In the genomic region with DNA sequence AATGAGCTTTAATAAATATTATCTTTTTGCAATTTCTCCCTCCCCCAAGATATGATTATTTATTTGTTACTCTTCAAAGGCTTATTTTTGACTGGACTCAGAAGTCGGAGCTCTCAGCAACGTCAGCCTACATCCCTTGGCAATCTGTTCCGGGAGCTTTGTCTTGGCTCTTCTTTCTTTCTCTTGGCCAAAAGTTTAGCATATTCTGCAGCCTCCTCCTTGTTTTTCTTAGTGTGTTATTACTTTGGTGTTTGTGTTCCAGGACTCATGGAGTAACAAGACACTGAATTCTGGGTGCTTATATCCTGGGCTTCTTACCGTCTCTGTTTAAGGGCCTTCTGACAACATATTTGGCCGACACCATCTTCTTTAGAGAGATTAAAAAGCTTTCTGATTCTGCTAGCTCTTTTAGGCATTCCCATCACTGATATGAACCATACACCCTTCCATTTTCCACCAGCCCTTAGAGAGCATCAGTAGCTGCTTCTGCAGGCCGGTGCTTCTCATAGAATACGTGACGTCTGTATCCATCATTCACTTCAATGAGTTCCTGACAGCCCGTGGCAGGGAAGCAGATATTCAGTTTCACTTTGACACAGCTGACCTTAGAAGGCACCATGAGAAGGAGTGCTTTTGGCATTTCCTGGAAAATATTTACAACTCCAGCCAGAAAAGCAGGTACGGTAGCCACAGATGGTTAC, we compare ENCODE assay signal across 22 mouse cellular contexts. TPM values are rescaled to one million over a fixed set of nuclear protein-coding genes. Genes with fewer than 3 reads are reported as not detected.
DNase-seq lines count a peak whose midpoint lies in the region; ATAC-seq and TF ChIP-seq lines count a peak whose summit lies in the region.
"Had no signal": no experiment of that assay in that cellular context is flagged by ENCODE, and none has a peak within 500 bp of the region (broad histone marks: within the 10 kb centered on the region; RNA-seq: fewer than 3 reads in every experiment).

No protein-coding gene starts in this region.

- H3K27me3 ChIP-seq in forebrain, postnatal 0 days (ENCODE audit: insufficient read depth, low read length) = no peaks in the 10 kb centered on the region
- H3K27me3 ChIP-seq in forebrain, embryonic 16.5 days (replicated peaks; ENCODE audit: control insufficient read depth, insufficient read depth, low read length) = no peaks in the 10 kb centered on the region
- H3K27me3 ChIP-seq in kidney, embryonic 14.5 days (ENCODE audit: control insufficient read depth, insufficient read depth, low read length) = no peaks in the 10 kb centered on the region
- H3K27me3 ChIP-seq in megakaryocyte, embryonic 14.5 days (replicated peaks) = peaks cover 2% of the 10 kb centered on the region
- H3K27me3 ChIP-seq in midbrain, embryonic 14.5 days (ENCODE audit: control insufficient read depth, insufficient read depth, low read length) = no peaks in the 10 kb centered on the region
- H3K27me3 ChIP-seq: hindbrain, embryonic 15.5 days; limb, embryonic 13.5 days; lung, embryonic 15.5 days; midbrain, embryonic 12.5 days had no signal

- TF ChIP-seq CTCF in forebrain, postnatal 0 days (IDR thresholded peaks at IDR 0.05; ENCODE audit: low read depth) = no peak

- no peaks in the 10 kb centered on the region for H3K9me3 ChIP-seq in forebrain, postnatal 0 days (ENCODE audit: low read length)
- no peaks in the 10 kb centered on the region for H3K9me3 ChIP-seq in forebrain, embryonic 16.5 days (ENCODE audit: control insufficient read depth, low read length)
- no peaks in the 10 kb centered on the region for H3K9me3 ChIP-seq in kidney, embryonic 14.5 days (ENCODE audit: control insufficient read depth, low read length)
- H3K9me3 ChIP-seq in megakaryocyte, embryonic 14.5 days = no peaks in the 10 kb centered on the region
- H3K9me3 ChIP-seq in midbrain, embryonic 14.5 days (ENCODE audit: control insufficient read depth, low read length) = no peaks in the 10 kb centered on the region
- H3K9me3 ChIP-seq: hindbrain, embryonic 10.5 days; hindbrain, embryonic 15.5 days; limb, embryonic 13.5 days; lung, embryonic 15.5 days; midbrain, embryonic 12.5 days had no signal

- no peak overlapping the region for H3K4me2 ChIP-seq in forebrain, postnatal 0 days (ENCODE audit: low read depth)
- H3K4me2 ChIP-seq in forebrain, embryonic 16.5 days (ENCODE audit: low read length) = no peak overlapping the region
- H3K4me2 ChIP-seq in kidney, embryonic 14.5 days (replicated peaks; ENCODE audit: low read depth, low read length) = no peak overlapping the region
- H3K4me2 ChIP-seq in midbrain, embryonic 14.5 days (ENCODE audit: low read length) = no peak overlapping the region
- H3K4me2 ChIP-seq: hindbrain, embryonic 15.5 days; limb, embryonic 13.5 days; liver, embryonic 11.5 days; lung, embryonic 15.5 days; midbrain, embryonic 12.5 days had no signal

- H3K36me3 ChIP-seq in forebrain, postnatal 0 days (ENCODE audit: insufficient read depth) = no peaks in the 10 kb centered on the region
- no peaks in the 10 kb centered on the region for H3K36me3 ChIP-seq in forebrain, embryonic 16.5 days (ENCODE audit: control insufficient read depth, insufficient read depth)
- no peaks in the 10 kb centered on the region for H3K36me3 ChIP-seq in kidney, embryonic 14.5 days (ENCODE audit: control insufficient read depth, insufficient read depth, low read length)
- H3K36me3 ChIP-seq in megakaryocyte, embryonic 14.5 days (replicated peaks; ENCODE audit: low read length) = no peaks in the 10 kb centered on the region
- H3K36me3 ChIP-seq in midbrain, embryonic 14.5 days (ENCODE audit: control insufficient read depth, insufficient read depth, low read length) = no peaks in the 10 kb centered on the region
- H3K36me3 ChIP-seq: hindbrain, embryonic 10.5 days; hindbrain, embryonic 15.5 days; limb, embryonic 13.5 days; lung, embryonic 15.5 days; midbrain, embryonic 12.5 days had no signal

- WGBS in forebrain, postnatal 0 days = 73% methylated on average over 10 of the region's 10 CpGs
- 69% methylated on average over 10 of the region's 10 CpGs for WGBS in forebrain, embryonic 16.5 days
- 38% methylated on average over 10 of the region's 10 CpGs for WGBS in kidney, embryonic 14.5 days
- 84% methylated on average over 10 of the region's 10 CpGs for WGBS in midbrain, embryonic 14.5 days

- peak; percentile 18; the same call in 1 of the 2 replicates for ATAC-seq in forebrain, postnatal 0 days
- ATAC-seq in forebrain, embryonic 16.5 days = no peak
- ATAC-seq in kidney, embryonic 14.5 days (ENCODE audit: low FRiP score, low TSS enrichment) = peak; percentile 52
- no peak for ATAC-seq in megakaryocyte, adult 5-6 weeks (ENCODE audit: poor library complexity, severe bottlenecking)
- no peak for ATAC-seq in midbrain, embryonic 14.5 days (ENCODE audit: low FRiP score, low TSS enrichment)
- ATAC-seq: activated CD4-positive, CD25-positive, alpha-beta regulatory T cell, adult 4 months; CD4-positive, CD25-positive, alpha-beta regulatory T cell, adult 4 months; inflammation-experienced regulatory T-cells, adult 6 months had no signal

- H3K4me3 ChIP-seq in forebrain, postnatal 0 days (ENCODE audit: low read depth, low read length) = no peak overlapping the region
- no peak overlapping the region for H3K4me3 ChIP-seq in forebrain, embryonic 16.5 days (replicated peaks; ENCODE audit: low read length)
- H3K4me3 ChIP-seq in kidney, embryonic 14.5 days (ENCODE audit: low read length) = no peak overlapping the region
- H3K4me3 ChIP-seq in megakaryocyte, embryonic 14.5 days (replicated peaks) = peak overlapping the region; percentile 60
- H3K4me3 ChIP-seq in midbrain, embryonic 14.5 days (replicated peaks; ENCODE audit: low read depth, low read length) = no peak overlapping the region
- H3K4me3 ChIP-seq: erythroblast, embryonic 14.5 days; hindbrain, embryonic 10.5 days; hindbrain, embryonic 15.5 days; limb, embryonic 13.5 days; lung, embryonic 15.5 days; midbrain, embryonic 12.5 days had no signal

- H3K9ac ChIP-seq in forebrain, postnatal 0 days = no peak overlapping the region
- no peak overlapping the region for H3K9ac ChIP-seq in forebrain, embryonic 16.5 days (replicated peaks; ENCODE audit: low read depth, low read length)
- no peak overlapping the region for H3K9ac ChIP-seq in kidney, embryonic 14.5 days (ENCODE audit: low read depth, low read length)
- no peak overlapping the region for H3K9ac ChIP-seq in midbrain, embryonic 14.5 days (replicated peaks; ENCODE audit: low read length)
- H3K9ac ChIP-seq: hindbrain, embryonic 15.5 days; limb, embryonic 13.5 days; lung, embryonic 15.5 days; midbrain, embryonic 12.5 days had no signal

- H3K27ac ChIP-seq in forebrain, postnatal 0 days (ENCODE audit: low read depth, low read length) = no peak overlapping the region
- no peak overlapping the region for H3K27ac ChIP-seq in forebrain, embryonic 16.5 days (ENCODE audit: low read length)
- H3K27ac ChIP-seq in kidney, embryonic 14.5 days (ENCODE audit: low read depth, low read length) = no peak overlapping the region
- H3K27ac ChIP-seq in midbrain, embryonic 14.5 days (replicated peaks; ENCODE audit: low read depth, low read length) = no peak overlapping the region
- H3K27ac ChIP-seq: hindbrain, embryonic 10.5 days; hindbrain, embryonic 15.5 days; limb, embryonic 13.5 days; lung, embryonic 15.5 days; midbrain, embryonic 12.5 days had no signal

- peak; percentile 12 for DNase-seq in forebrain, postnatal 0 days
- no peak for DNase-seq in kidney, adult 8-10 months
- no peak for DNase-seq in midbrain, embryonic 14.5 days
- DNase-seq: gastrocnemius, postnatal 36 days; heart, postnatal 14 days; layer of hippocampus, adult 9-11 months; thymus, adult 2 months; thymus, postnatal 36 days had no signal

- no peaks in the 10 kb centered on the region for H3K4me1 ChIP-seq in forebrain, postnatal 0 days (ENCODE audit: insufficient read depth)
- no peaks in the 10 kb centered on the region for H3K4me1 ChIP-seq in forebrain, embryonic 16.5 days (replicated peaks; ENCODE audit: control insufficient read depth, insufficient read depth, low read length)
- no peaks in the 10 kb centered on the region for H3K4me1 ChIP-seq in kidney, embryonic 14.5 days (ENCODE audit: control insufficient read depth, insufficient read depth, low read length)
- peaks cover 16% of the 10 kb centered on the region for H3K4me1 ChIP-seq in megakaryocyte, embryonic 14.5 days
- no peaks in the 10 kb centered on the region for H3K4me1 ChIP-seq in midbrain, embryonic 14.5 days (ENCODE audit: control insufficient read depth, insufficient read depth, low read length)
- H3K4me1 ChIP-seq: hindbrain, embryonic 10.5 days; hindbrain, embryonic 15.5 days; limb, embryonic 13.5 days; lung, embryonic 15.5 days; midbrain, embryonic 12.5 days had no signal

RNA-seq across cellular contexts. Expression of a gene that starts 23.8 kb away (rescaled TPM):
- total RNA-seq in forebrain, postnatal 0 days (2014; rRNA removed) = 70.3 and 75.9 TPM in 2 replicates
- 88.4 and 97.6 TPM in 2 replicates for polyA plus RNA-seq in forebrain, postnatal 0 days (2015; fragmentation: Nextera tagmentation; extraction: Ambion mirVana)
- polyA plus RNA-seq in forebrain, embryonic 16.5 days (2015; fragmentation: Nextera tagmentation; extraction: Ambion mirVana) = 104 and 110 TPM in 2 replicates
- 57.2 and 83.3 TPM in 2 replicates for polyA plus RNA-seq in kidney, embryonic 14.5 days (2014; fragmentation: Nextera tagmentation; extraction: Ambion mirVana)
- 4.7 and 9.1 TPM in 2 replicates for polyA plus RNA-seq in megakaryocyte, embryonic 14.5 days (2012; ENCODE audit: insufficient read depth, low replicate concordance)
- 188 and 201 TPM in 2 replicates for total RNA-seq in megakaryocyte, adult 5-6 weeks (2015)
- 67.0 and 67.8 TPM in 2 replicates for total RNA-seq in megakaryocyte, adult 5-6 weeks (2017)
- polyA plus RNA-seq in midbrain, embryonic 14.5 days (2014; fragmentation: Nextera tagmentation; extraction: Ambion mirVana) = 98.8 and 113 TPM in 2 replicates

Comparison
In these comparisons a context has a peak if more than half of its experiments do, and no peak if none do; other contexts are left out.
1. ATAC-seq: peak in forebrain, postnatal 0 days (single experiment) and kidney, embryonic 14.5 days (single experiment); none in forebrain, embryonic 16.5 days (single experiment), megakaryocyte, adult 5-6 weeks (single experiment) and midbrain, embryonic 14.5 days (single experiment).